Mouse (Mus musculus) spleen, adult 2 months (tissue): ENCODE measurements around the gene Scrg1.

ENCODE experiments used
- CTCF ChIP-seq: fragments of 200-500 bp; IDR thresholded peaks from 2 replicates; pipeline ENCODE4 v1.5.1; 2011; ENCODE audit warnings: mild to moderate bottlenecking, inconsistent platforms; ENCODE audit not compliant: insufficient read depth, insufficient read length, insufficient replicate concordance; ENCODE audit errors: extremely low read depth
- POLR2A ChIP-seq: fragments of 200-500 bp; IDR thresholded peaks from 2 replicates; pipeline ENCODE4 v1.6.1; 2011; ENCODE audit warnings: low read depth, low read length, inconsistent platforms

DNA sequence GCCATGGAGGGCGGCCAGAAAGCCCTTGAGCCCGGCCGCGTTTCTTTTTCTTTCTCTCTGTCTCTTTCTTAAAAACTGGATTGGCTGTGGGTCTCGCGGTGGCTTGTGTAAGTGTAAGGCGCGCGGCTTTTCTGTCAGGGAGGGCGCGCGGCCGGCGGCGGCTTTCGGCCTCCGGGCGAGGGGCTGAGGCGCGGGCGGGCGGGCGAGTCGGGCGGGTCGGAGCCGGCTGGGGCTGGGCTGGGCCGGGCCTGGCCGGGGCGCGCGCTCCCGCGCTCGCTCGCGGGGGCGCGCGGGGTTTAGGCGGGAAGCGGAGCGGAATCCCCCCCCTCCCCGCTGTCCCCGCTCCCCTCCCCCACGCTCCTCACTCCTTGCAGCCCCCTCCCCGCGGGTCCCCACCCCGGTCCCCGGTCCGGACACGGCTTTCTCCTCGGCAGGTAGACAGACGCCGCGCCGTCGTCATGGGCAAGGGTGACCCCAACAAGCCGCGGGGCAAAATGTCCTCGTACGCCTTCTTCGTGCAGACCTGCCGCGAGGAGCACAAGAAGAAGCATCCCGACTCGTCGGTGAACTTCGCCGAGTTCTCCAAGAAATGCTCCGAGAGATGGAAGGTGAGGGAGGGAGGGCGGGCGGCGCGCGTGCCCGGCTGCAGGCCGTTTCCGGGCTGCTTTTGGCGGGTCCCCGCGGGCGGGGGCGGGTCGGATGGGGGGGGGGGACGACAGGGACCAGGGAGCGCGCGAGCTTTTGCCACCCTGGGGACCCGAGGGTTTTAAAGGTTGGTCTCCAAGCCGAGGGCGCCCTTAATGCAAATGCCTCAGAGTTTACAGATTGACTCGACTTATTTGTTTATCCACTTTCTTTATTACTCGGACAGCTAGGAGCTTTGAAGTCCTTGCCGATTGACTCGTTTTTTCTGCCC lies 56.7 kb downstream of the Scrg1 start:
- TF ChIP-seq CTCF: no peak
- TF ChIP-seq POLR2A: no peak
